Mouse (Mus musculus) cerebellum, adult 9-11 months (tissue): ENCODE data around the gene Otud7a.
A peak's percentile ranks its signal among the peaks of the same experiment; 100 is the strongest.

ENCODE experiments used
- DNase-seq: peaks from one replicate; pipeline ENCODE4 v3.0.0; 2022

The Otud7a gene

DNA sequence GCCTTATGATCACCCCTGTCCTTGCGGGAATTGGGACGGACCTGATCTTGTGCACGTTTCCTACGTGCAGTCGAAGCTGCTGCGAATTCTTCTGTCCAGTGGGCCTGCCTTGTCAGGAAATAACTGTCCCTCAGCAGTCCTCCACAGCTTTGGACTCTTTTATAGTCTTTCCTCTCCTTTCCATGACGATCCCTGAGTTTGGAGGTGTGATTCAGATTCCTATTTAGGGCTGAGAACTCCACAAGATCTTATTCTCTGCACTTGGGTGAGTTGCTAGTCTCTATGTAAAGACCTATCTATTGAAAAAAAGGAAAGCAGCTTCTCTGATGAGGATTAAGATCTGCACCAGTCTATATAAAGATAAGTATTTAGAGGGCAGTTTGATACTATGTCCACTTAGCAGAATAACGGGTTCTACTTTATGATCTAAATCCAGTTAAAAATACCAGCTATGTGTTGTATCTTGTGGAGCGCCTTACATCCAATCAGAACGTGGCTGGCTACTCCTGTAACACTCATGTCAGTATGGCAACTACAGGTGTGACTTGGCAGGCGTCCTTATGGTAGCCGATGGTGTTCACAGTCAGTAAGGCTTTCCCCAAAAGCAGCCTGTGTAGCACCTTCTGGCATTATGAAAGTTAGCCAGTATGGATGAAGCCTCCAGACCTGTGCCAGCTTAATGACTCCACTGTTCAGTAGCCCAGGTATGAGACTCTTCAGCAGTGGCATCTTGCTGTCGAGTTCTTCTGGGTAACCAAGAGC, 274.8 kb downstream of the Otud7a start:
- peak; percentile 64 for DNase-seq

DNA sequence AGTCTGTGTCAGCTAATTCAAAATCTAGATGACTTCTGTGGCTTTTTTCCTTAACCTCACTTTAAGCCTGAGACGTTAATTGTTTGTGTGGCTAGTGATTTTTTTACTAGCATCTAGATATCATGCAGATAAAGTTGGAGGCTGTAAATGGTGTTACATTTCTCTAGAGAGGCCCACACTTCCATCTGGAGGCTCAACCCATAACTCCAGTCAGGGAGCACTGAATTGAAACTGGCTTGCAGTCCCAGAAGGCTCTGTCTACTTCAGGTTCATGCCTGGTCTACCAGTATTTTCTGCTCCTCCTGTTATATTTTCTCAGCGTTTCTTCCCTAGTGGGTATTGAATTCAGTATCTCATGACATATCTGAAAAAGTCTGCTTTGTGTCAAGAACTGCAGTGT, 276.1 kb downstream of the Otud7a start:
- DNase-seq = no peak

DNA sequence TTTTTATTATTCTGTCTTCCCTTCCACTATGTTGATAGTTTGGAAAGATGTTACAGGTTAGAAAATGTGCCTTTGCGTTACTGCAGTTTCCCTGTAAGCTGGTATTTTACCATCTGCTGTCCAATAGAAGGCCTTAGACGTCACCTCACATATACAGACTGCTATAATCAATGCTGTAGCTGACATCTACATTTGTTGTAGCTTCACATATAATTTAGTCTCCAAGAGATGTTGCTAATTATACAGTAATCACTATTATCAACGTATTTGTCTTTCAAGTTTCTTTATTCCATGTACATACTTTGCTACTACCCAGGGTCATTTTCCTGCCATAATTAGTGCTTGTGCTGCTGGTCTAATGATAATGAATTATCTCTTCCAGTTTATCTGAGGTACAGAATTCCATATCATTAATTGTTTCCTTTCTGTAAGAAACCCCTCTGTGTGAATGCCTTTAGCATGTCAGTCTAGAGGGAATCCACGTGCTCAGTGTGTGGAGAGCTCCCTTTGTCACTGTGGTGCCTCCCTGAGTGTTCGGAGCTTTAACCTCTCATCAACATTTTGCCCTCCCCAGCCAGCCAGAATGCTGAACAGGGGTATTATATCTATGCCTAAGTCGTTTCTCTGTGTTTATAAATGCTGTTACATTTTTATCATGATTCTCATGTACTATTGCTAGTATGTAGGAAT, 280.6 kb downstream of the Otud7a start:
- DNase-seq = no peak

DNA sequence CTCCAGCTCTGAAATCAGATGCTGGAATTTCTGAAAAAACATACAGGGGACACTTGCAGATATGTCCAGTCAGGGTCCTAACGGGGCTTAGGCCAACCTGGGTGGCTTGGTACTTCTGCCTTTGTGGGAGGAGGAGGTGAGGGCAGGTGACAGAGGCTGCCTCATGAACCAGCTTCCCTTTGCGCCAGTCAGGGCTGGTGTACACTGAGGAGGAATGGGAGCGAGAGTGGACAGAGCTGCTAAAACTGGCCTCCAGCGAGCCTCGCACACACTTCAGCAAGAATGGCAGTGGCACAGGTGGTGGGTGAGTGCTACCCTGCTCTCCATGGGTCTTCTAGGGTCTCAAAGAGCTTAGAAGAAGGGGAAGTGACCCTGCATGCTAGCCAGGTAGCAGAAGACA, 285.1 kb downstream of the Otud7a start:
- DNase-seq = no peak

DNA sequence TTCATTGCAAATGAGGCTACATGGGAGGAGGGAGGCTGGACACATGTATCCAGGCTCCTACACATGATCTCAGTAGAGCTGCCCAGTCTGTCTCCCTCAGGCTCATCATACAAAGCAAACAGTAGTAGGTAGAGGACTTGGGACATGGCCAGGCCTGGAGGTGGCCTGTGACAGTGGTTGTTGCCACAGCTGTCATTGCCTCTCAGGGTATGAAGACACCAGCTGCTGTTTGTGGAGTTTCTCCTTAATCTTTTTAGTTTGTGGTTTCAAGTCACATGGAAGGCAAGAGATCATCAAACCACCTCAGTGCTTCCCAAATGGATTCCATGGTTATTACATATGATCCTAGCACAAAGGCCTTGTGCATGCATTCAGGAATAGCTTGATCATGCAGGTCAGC, 285.5 kb downstream of the Otud7a start:
- no peak for DNase-seq

DNA sequence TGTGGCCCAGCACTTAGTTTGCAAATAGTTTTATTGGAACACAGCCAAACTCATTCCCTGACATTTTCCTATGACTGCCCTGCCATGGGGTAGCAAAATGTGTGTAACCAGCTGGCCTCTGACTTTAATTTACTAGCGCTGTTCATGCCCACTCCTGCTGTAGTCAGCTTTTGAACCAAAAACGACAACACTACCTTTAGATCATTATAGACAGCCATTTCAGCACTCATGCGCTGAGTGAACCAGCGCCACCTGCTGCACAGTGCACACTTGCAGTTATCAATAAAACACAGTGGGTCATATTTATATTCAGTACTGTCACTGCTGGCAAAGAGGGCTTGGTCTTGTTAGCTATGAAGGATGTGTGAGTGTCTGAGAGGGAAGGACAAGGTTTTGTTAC, 293.2 kb downstream of the Otud7a start:
- no peak for DNase-seq

DNA sequence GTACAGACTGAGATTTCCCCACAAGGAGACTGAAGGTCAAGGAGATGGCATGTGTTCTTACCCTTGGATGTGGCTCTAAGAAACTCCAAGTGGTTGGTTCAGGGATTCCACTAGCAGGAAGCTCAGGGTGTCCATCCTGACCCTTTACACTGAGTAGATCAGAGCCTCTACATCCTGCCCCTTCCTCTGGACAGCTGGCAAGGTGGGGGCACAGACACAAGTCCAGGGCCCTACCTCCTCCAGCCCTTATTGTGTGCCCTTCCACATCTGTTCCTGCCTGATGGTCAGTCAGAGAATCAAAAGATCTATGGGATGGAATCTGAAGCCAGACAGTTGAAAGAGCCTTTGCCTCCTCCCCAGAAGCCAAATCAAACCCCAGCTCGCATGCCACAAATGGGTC, 293.6 kb downstream of the Otud7a start:
- no peak for DNase-seq

DNA sequence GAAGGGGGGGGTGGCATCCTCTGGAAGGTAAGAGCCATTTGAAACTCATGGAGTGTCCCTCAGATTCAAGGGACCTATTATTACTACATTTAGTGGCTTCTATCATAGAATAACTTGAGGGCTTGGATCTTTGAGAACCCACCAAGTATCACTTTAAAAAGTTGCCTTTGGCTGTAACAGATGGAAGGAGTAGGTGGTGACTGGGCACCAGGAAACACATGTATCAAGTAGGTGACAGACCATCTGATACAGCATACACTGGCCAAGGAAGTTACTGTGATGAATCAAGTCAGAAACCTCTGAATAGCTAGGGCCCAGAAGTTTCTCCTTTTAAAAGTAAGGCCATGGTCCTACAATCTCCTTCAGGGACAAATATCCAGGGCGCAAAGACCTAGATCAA, 298.6 kb downstream of the Otud7a start:
- no peak for DNase-seq

DNA sequence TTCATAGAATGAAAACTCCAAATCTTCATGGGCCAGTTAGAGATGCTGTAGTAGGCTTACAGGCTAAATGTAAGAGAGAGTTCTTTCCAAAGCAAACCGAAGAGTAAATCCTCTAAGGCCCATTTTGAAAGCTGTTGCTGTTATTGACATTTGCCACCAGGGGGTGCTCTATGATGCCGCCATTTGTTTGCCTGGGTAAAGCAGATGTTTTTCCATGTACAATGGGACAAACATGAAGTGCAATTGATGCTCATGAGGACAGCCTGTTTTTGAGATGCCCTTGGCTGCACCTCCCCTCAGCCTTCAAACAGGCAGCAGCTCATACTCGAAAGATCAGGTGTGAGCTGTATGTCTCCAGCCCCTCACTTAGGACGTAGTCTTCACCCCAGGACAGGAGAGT, 307.5 kb downstream of the Otud7a start:
- DNase-seq = peak; percentile 58

DNA sequence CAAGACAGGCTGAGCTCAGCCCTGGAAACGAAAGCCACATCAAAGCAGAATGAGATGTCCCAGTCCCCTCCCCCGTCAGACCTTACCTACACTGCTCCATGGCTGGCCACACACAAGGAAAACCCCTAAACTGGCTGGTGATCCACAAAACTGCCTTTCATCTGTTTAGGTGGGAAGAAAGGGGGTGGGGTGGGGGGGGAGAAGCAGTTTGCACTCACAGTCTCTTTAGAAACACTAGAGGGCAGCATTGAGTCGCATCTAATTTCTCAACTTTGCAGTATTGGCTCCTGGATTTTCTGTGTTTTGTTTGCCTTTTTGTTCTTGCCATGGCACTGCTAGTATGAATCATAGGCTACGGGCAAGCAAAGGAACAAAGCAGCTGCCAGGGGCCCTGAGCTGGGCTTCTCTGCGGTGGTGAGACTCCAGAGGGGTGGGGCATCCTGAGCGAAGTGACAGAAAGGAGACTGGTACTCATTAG, 308.8 kb downstream of the Otud7a start:
- DNase-seq = peak; percentile 82

DNA sequence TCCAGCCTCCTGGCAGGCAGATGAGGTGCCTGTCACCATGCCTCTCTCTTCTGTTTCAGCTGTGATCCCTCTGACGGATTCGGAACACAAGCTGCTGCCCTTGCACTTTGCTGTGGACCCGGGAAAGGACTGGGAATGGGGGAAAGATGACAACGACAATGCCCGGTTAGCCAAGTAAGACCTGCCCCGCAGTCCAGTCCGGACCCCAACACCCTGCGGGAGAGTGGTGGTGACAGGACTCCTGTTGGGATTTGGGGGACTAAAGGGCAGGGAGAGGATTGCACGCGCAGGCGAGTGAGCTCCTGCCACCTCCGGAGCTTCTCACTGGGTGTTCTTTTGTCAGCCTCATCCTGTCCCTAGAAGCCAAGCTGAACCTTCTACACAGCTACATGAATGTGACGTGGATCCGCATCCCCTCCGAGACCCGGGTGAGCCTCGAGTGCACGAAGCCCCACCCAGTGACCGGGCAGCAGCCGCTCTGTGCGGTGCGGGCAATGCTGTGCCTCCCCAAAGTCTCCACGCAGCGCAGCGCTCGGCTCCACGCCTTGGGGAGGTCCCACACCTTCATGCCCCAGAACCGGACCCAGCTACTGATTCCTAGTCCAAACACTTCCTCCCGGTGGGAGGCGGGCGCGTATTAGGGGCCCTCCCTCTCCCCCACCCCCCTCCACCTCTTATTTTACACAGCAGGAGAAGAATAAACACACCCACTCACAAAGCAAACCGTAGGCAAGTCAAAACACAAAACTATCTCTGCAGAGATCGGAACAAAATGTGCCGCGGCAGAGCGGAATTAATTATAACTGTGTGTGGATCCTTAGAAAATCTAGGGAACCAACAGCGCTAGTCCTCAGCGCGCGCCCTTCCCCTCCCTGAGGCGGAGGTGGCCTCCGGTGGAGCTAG, 310.3 kb downstream of the Otud7a start:
- peak; percentile 57 for DNase-seq

DNA sequence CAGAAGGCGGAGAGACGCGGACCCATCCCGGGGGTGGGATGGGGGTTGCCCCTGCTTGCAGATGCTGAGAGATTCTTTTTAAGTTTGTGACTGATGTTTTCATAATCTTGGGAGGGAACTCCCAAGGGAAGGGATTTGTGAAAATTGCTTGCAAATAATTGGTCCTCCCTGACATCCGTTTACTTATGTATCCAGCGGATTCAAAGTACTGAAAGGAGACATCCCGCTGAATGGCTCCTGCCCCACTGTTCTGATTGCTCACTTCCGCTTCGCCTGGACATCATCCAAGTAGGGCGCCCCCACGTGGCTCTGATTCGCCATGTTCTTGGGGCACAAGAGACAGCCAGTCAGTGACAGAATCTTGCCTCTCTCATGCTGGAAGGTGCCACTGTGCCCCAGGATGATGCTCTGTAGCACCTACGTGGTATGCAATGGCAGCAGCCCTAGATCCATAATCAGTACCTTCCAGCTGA, 311.0 kb downstream of the Otud7a start:
- DNase-seq = peak; percentile 82

DNA sequence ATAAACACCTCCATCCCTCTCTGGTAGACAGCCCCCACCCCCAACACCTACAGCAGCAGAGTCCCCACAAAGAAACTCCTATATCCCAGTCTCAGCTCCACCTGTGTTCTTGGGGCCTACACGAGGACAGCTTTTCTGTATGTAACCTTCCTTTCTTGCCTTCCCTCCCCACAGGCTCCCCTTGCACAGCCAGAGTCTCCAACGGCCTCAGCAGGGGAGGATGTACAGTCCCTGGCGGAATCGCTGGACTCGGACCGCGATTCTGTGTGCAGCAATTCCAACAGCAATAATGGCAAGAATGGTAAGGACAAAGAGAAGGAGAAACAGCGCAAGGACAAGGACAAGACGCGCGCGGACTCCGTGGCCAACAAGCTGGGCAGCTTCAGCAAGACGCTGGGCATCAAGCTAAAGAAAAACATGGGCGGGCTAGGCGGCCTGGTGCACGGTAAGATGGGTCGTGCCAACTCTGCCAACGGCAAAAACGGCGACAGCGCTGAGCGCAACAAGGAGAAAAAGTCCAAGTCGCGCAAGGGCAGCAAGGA, 312.7 kb downstream of the Otud7a start:
- peak; percentile 40 for DNase-seq

DNA sequence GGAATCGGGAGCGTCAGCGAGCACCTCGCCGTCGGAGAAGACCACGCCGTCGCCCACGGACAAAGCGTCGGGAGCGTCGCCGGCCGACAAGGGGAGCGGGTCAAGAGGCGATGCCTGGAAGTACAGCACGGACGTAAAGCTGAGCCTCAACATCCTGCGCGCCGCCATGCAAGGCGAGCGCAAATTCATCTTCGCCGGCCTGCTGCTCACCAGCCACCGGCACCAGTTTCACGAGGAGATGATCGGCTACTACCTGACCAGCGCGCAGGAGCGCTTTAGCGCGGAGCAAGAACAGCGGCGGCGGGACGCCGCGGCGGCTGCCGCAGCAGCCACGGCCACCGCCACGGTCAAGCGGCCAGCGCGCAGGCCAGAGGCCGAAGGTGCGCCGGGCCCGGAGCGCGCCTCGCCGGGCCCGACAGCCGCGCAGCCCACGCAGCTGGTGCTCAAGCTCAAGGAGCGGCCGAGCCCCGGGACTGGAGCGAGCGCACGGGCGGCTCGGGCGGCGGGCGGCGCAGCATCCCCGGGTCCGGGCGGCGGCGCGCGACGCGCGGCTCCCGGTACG, 313.2 kb downstream of the Otud7a start:
- DNase-seq = no peak

DNA sequence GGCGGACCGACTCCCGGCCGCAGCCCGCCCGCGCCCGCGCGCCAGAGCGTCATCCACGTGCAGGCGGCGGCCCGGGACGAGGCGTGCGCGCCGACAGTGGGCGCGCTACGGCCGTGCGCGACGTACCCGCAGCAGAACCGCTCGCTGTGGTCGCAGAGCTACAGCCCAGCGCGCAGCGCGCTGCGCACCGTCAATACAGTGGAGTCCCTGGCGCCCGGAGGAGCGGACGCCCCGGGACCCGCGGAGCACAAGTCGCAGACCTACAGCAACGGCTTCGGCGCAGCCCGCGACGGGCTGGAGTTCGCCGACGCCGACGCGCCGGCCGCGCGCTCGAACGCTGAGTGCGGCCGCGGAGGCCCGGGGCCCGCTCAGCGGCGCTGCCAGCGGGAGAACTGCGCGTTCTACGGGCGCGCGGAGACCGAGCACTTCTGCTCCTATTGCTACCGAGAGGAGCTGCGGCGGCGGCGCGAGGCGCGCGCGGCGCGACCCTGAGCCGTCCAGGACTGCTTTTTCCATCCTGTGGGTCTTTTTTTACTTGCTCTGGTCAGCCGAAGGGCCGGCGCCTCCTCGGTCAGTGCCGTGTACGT, 313.8 kb downstream of the Otud7a start:
- DNase-seq = no peak

DNA sequence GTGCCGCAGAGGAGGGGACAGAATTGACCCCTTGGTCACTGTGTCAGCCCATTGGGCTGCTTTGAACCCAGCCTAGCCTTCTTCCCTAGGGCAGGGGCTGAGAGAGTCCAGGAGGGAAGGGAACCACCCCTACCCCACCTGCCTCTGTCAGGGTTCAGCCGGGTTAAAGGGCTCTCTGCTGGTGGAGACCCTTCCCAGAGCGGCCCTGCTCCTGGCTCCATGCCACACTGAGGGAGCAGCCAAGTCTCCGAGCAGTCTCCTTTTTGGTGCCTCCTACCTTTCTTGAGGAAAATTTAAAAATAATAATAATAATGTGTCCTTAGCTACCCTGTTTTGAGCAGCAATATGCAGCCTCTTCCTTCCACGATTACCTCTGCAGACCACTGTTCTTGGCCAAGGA, 315.1 kb downstream of the Otud7a start:
- DNase-seq = no peak

DNA sequence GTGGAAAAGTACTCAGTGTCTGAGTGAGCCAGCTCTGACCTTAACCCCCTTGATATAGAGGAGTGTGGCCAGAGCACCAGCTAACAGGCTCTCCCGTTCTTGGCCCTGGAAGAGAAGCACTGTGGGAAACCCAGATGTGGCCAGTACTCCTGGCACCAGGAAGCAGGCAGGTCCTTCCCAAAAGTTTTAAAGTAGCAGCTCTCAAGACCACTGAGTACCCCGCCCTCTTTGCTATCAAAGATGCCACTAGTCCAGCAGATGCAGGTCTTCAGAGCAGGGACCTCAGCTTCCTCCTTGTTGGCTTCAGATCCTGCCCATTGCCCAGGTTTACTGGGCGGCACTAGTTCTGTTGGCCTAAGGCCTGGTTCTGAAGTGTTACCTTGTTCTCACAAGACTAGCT, 318.0 kb downstream of the Otud7a start:
- no peak for DNase-seq

DNA sequence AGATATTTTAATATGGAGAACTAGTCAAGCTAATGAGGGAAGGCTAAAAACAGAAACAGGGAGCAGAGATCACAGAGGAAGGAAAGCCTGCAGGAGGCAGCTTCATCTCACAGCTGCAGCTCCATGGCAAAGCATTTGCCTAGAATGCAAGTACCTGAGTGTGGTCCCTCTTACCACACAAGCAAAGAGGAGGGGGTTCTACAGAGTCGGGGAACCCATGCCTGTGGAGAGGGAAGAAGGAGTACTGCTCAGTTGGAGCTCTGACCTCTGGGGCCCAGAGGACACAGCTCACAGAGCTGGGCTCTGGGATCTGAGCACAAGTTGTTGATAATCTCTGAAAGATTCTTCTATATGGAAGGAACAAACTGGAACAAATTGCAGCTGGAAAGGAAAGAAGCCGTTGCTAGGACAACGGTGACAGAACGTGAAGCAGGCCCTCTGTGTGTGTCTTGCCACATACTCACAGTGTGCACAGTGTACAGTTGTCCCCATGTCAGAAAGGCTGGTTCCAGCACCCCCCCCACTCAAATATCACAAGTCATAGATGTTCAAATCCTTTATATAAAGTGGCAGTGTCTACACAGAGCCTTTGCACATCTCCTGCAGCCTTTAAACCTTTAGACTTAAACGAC, 324.0 kb downstream of the Otud7a start:
- peak; percentile 6 for DNase-seq

DNA sequence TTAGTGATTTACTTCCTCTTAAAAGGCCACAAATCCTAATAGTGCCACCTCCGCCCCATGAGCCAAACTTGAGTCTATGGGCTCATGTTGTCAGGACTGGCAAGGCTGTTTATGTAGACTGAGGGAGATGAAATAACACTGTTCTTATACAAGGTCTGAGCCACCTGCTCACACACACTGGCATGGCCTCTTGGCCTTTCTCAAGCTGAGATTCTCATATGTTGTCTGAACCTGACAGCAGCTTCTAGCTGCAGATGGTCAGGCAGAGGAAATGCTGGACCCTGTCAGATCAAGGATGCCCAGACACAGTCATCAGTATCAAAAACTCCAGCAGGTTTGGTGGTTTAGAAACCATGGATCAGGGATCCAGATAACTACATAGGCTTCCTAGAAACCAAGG, 328.7 kb downstream of the Otud7a start:
- peak; percentile 46 for DNase-seq

DNA sequence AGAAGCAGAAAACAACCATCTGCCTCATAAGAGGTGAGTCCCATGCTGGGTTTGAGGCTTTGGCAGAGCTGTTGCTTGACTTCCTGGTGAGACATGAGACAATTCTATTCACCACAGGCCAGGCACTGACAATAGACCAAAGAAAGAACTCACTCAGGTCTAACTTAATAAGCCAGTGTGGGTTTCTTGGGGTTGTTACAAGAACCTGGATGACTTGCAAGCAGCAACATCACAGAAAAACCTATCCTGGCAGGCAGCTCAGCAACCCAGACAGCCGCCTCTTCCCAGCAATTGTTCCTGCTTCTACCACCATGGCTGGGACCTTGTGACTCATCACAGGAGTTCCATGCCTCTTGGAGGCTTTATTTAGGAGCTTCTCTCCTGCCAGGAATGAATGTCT, 329.7 kb downstream of the Otud7a start:
- DNase-seq = peak; percentile 65

DNA sequence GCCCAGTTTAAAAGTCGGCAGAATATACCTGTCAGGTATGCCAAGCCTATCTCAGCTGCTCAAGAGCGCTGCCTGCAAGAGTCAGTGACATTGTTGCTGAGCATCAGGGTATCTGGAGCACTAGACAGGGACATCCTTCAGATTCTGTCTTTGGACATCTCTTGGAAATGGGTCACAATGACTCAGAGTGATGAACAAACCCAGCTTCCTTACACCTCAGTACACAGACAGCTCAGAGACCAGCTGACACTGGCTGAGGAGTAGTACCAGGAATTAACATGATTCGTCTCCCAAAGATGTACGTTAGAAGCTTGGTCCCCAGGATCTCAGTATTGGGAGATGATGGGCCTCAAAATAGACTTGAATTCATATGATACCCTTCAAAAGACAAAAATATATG, 332.8 kb downstream of the Otud7a start:
- DNase-seq = peak; percentile 23

DNA sequence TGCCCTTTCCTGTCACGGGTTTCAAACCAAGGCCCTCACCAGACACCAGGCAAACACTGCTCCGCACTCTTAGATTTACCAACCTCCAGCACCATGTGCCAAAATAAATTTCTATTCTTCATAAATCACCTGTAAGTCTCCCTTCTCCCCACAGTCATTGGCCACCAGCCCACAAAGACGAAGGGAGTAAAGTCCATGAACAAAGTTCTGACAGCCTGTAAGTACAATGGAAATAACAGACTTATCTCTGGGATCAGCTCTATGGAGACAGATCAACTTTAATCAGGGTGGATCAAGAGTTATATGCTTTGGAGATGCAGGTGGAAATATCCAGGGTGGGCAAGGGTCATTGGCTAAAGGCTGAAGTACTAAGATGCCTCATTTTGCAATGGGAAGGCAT, 336.3 kb downstream of the Otud7a start:
- DNase-seq = no peak
